Mouse (Mus musculus): Measurements from ENCODE around the gene Rasl10b. TPM values are rescaled to one million over a fixed set of nuclear protein-coding genes. Genes with fewer than 3 reads are reported as not detected.

Rasl10b gene
- total and polyA plus RNA-seq, 2 experiments from 2014 or later, result 7.9 to 45.3 TPM

- H3K4me3 ChIP-seq (ENCODE audit: low read depth, low read length), result no peak overlapping the region
- 56% methylated on average over 2 of the region's 2 CpGs for WGBS
- no peaks in the 10 kb centered on the region for H3K36me3 ChIP-seq (replicated peaks; ENCODE audit: control insufficient read depth, insufficient read depth, low read length)
- no peak for ATAC-seq (ENCODE audit: insufficient read depth, low read depth)
- H3K9ac ChIP-seq (replicated peaks; ENCODE audit: low read depth, low read length), result no peak overlapping the region
- no peak for DNase-seq (ENCODE audit: low spot score)
- peaks cover 7% of the 10 kb centered on the region for H3K27me3 ChIP-seq (ENCODE audit: control insufficient read depth, insufficient read depth, low read length)
- H3K9me3 ChIP-seq (replicated peaks; ENCODE audit: control insufficient read depth, low read length), result no peaks in the 10 kb centered on the region
- H3K4me2 ChIP-seq (ENCODE audit: low read depth, low read length), result no peak overlapping the region
- H3K4me1 ChIP-seq (ENCODE audit: control insufficient read depth, insufficient read depth), result peaks cover 8% of the 10 kb centered on the region
- no peak for TF ChIP-seq CTCF (IDR thresholded peaks at IDR 0.05; ENCODE audit: low read depth)
- no peak for TF ChIP-seq EP300 (IDR thresholded peaks at IDR 0.05; ENCODE audit: low read depth)
- no peak overlapping the region for H3K27ac ChIP-seq (ENCODE audit: low read depth)
Observed at GRCm38 (mm10) chr11:83432533-83432932, 23.6 kb downstream of the Rasl10b start.

- Histone ChIP-seq H3K27ac (ENCODE audit: low read depth) (no peak within 1 kb of the TSS), H3K36me3 (replicated peaks; ENCODE audit: control insufficient read depth, insufficient read depth, low read length) (no peaks in the 10 kb centered on the region), H3K4me2 (ENCODE audit: low read depth, low read length) (no peak within 1 kb of the TSS), H3K9ac (replicated peaks; ENCODE audit: low read depth, low read length) (no peak within 1 kb of the TSS), H3K4me1 (ENCODE audit: control insufficient read depth, insufficient read depth) (peaks cover 13% of the 10 kb centered on the region), H3K27me3 (ENCODE audit: control insufficient read depth, insufficient read depth, low read length) (peaks cover 10% of the 10 kb centered on the region), H3K9me3 (replicated peaks; ENCODE audit: control insufficient read depth, low read length) (no peaks in the 10 kb centered on the region), H3K4me3 (ENCODE audit: low read depth, low read length) (no peak within 1 kb of the TSS)
- ATAC-seq (ENCODE audit: insufficient read depth, low read depth) (no peak), DNase-seq (ENCODE audit: low spot score) (no peak)
- 75% methylated on average over 1 of the region's 1 CpGs for WGBS
- TF ChIP-seq CTCF (IDR thresholded peaks at IDR 0.05; ENCODE audit: low read depth) (no peak), EP300 (IDR thresholded peaks at IDR 0.05; ENCODE audit: low read depth) (no peak)
Observed at GRCm38 (mm10) chr11:83437377-83437776, 28.4 kb downstream of the Rasl10b start, which contains the start of gene 1700020L24Rik. TSS of gene 1700020L24Rik (plus strand) at chr11:83437677.

- no peak overlapping the region for H3K27ac ChIP-seq (ENCODE audit: low read depth)
- WGBS, result 29% methylated on average over 11 of the region's 11 CpGs
Observed at GRCm38 (mm10) chr11:83439426-83440060, 30.6 kb downstream of the Rasl10b start.

GRCm38 (mm10) chr11:83440081-83441064 is 31.4 kb downstream of the Rasl10b start:
- under 1% methylated on average over 61 of the region's 75 CpGs for WGBS
- H3K4me3 ChIP-seq (ENCODE audit: low read depth, low read length), result peak overlapping the region; percentile 54
- TF ChIP-seq CTCF (IDR thresholded peaks at IDR 0.05; ENCODE audit: low read depth), result peak; percentile 96
- no peak for TF ChIP-seq EP300 (IDR thresholded peaks at IDR 0.05; ENCODE audit: low read depth)
- no peaks in the 10 kb centered on the region for H3K36me3 ChIP-seq (replicated peaks; ENCODE audit: control insufficient read depth, insufficient read depth, low read length)
- peak overlapping the region; percentile 54; the same call in 1 of the 2 replicates for H3K27ac ChIP-seq (ENCODE audit: low read depth)
- H3K4me2 ChIP-seq (ENCODE audit: low read depth, low read length), result peak overlapping the region; percentile 79
- peak overlapping the region; percentile 51 for H3K9ac ChIP-seq (replicated peaks; ENCODE audit: low read depth, low read length)
- DNase-seq (ENCODE audit: low spot score) (peak; percentile 80), ATAC-seq (ENCODE audit: insufficient read depth, low read depth) (peak; percentile 90)
- peaks cover 39% of the 10 kb centered on the region for H3K27me3 ChIP-seq (ENCODE audit: control insufficient read depth, insufficient read depth, low read length)
- H3K4me1 ChIP-seq (ENCODE audit: control insufficient read depth, insufficient read depth), result peaks cover 16% of the 10 kb centered on the region
- H3K9me3 ChIP-seq (replicated peaks; ENCODE audit: control insufficient read depth, low read length), result no peaks in the 10 kb centered on the region

More at GRCm38 (mm10) chr11:83439426-83440060, 30.6 kb downstream of the Rasl10b start:
- peaks cover 16% of the 10 kb centered on the region for H3K4me1 ChIP-seq (ENCODE audit: control insufficient read depth, insufficient read depth)
- no peak for DNase-seq (ENCODE audit: low spot score)
- H3K9ac ChIP-seq (replicated peaks; ENCODE audit: low read depth, low read length), result peak overlapping the region; percentile 51; the same call in 1 of the 2 replicates
- H3K9me3 ChIP-seq (replicated peaks; ENCODE audit: control insufficient read depth, low read length), result no peaks in the 10 kb centered on the region
- TF ChIP-seq CTCF (IDR thresholded peaks at IDR 0.05; ENCODE audit: low read depth) (no peak), EP300 (IDR thresholded peaks at IDR 0.05; ENCODE audit: low read depth) (no peak)
- H3K27me3 ChIP-seq (ENCODE audit: control insufficient read depth, insufficient read depth, low read length), result peaks cover 30% of the 10 kb centered on the region
- no peak for ATAC-seq (ENCODE audit: insufficient read depth, low read depth)
- H3K36me3 ChIP-seq (replicated peaks; ENCODE audit: control insufficient read depth, insufficient read depth, low read length), result no peaks in the 10 kb centered on the region
- peak overlapping the region; percentile 54 for H3K4me3 ChIP-seq (ENCODE audit: low read depth, low read length)
- peak overlapping the region; percentile 79 for H3K4me2 ChIP-seq (ENCODE audit: low read depth, low read length)

DNA sequence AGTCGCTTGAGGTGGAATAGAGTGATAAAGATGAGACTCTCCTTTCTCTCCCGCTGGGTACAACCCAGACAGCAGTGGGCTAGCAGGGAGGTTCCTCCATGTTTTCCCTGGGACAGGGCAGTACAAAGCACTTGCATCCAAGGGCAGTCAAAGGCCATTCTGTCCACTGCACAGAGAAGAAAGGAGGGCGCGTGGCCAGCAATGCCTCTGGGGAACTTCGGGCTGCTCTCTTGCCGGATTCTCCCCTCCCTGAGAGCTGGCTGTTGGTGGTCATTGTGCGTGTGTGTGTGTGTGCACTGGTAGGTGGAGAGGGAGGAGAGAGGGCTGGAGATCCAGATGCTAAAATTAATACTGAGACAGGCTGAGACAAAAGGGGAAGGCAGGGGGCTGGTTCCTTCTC is 32.3 kb downstream of the Rasl10b start:
- H3K9me3 ChIP-seq (replicated peaks; ENCODE audit: control insufficient read depth, low read length), result no peaks in the 10 kb centered on the region
- no peak for TF ChIP-seq CTCF (IDR thresholded peaks at IDR 0.05; ENCODE audit: low read depth)
- peak; percentile 65; the same call in 1 of the 2 replicates for TF ChIP-seq EP300 (IDR thresholded peaks at IDR 0.05; ENCODE audit: low read depth)
- DNase-seq (ENCODE audit: low spot score), result peak; percentile 69
- peak overlapping the region; percentile 54; the same call in 1 of the 2 replicates for H3K27ac ChIP-seq (ENCODE audit: low read depth)
- peaks cover 16% of the 10 kb centered on the region for H3K4me1 ChIP-seq (ENCODE audit: control insufficient read depth, insufficient read depth)
- H3K4me2 ChIP-seq (ENCODE audit: low read depth, low read length), result peak overlapping the region; percentile 79
- H3K36me3 ChIP-seq (replicated peaks; ENCODE audit: control insufficient read depth, insufficient read depth, low read length), result no peaks in the 10 kb centered on the region
- WGBS, result 18% methylated on average over 7 of the region's 7 CpGs
- H3K9ac ChIP-seq (replicated peaks; ENCODE audit: low read depth, low read length), result no peak overlapping the region; the same call in 1 of the 2 replicates
- peak overlapping the region; percentile 54 for H3K4me3 ChIP-seq (ENCODE audit: low read depth, low read length)
- ATAC-seq (ENCODE audit: insufficient read depth, low read depth), result peak; percentile 57
- H3K27me3 ChIP-seq (ENCODE audit: control insufficient read depth, insufficient read depth, low read length), result peaks cover 41% of the 10 kb centered on the region
